Mouse (Mus musculus) cerebellum, postnatal 36 days (tissue): ENCODE data around the gene Mmgt2.

Experiments used
- DNase-seq, 2 experiments: peaks; one replicate each; pipeline ENCODE4 v3.0.0; 2021 to 2022; ENCODE audit warnings: mixed read lengths in 2 of 2

Gene Mmgt2

DNA sequence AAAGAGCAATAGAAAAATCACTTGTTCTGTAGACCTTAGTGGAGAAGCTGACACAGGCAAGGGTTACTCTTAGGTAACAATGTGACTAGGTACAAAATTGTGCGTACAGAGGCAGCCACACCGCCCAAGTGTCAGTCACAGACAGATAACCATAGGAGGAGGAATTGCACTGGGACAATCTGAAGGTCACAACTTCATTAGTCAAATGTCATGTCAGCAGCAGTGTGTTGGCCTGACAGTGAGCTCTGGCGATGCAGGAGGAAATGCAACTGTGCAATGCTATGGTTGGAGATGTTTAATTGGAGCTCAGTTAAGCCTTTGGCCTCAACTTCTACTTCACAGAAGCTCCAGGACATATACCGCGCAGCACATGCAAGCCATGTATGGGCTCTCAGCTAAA lies 62.2 kb downstream of the Mmgt2 start:
- no peak for DNase-seq
